Mouse (Mus musculus): ENCODE data around the gene Gpr162.

- no peak for TF ChIP-seq POLR2A (IDR thresholded peaks at IDR 0.05; ENCODE audit: low read depth, low read length)
- TF ChIP-seq CTCF (conservative IDR thresholded peaks at IDR 0.05; ENCODE audit: insufficient read depth, insufficient read length, low read depth, low read length): no peak
Observed at GRCm38 (mm10) chr6:124857840-124858530, 5.8 kb downstream of the Gpr162 start.

All from kidney, adult 2 months (tissue).